Mouse (Mus musculus) MEL (cell line): ENCODE data around the gene Lrrc52. TPM values are rescaled to one million over a fixed set of nuclear protein-coding genes. Genes with fewer than 3 reads are reported as not detected.

Source experiments
- DNase-seq: peaks from one replicate; pipeline ENCODE4 v3.0.0; 2011; ENCODE audit warnings: low read depth, low spot score
- H3K27ac ChIP-seq: 2 replicates; pipeline ENCODE4 v1.5.1; 2012; ENCODE audit warnings: low read depth, mild to moderate bottlenecking, control low read depth, low read length, moderate library complexity; ENCODE audit not compliant: control insufficient read depth
- H3K27me3 ChIP-seq, 2 experiments: fragments of 150-350 bp in 1 of 2; sonication (generic) in 1 of 2; 2 replicates each; pipeline ENCODE4 v1.6.1; 2012; ENCODE audit warnings: low read length in 2 of 2, mild to moderate bottlenecking in 2 of 2, improper control_type of control experiment in 1 of 2, moderate library complexity in 1 of 2; ENCODE audit not compliant: insufficient read depth in 2 of 2, control insufficient read depth in 1 of 2
- H3K36me3 ChIP-seq, 2 experiments: 2 replicates each; pipeline ENCODE4 v1.6.1; 2012 to 2014; ENCODE audit warnings: low read length in 2 of 2, improper control_type of control experiment in 1 of 2, inconsistent platforms in 1 of 2, mild to moderate bottlenecking in 1 of 2; ENCODE audit not compliant: insufficient read depth in 2 of 2, control insufficient read depth in 1 of 2
- H3K4me1 ChIP-seq, 2 experiments: fragments of 150-350 bp in 1 of 2; sonication (generic) in 1 of 2; 2 replicates each; pipeline ENCODE4 v1.6.1; 2012; ENCODE audit warnings: low read length in 2 of 2, improper control_type of control experiment in 1 of 2, mild to moderate bottlenecking in 1 of 2; ENCODE audit not compliant: insufficient read depth in 2 of 2, control insufficient read depth in 1 of 2
- H3K4me3 ChIP-seq, 2 experiments: fragments of 150-350 bp in 1 of 2; sonication (generic) in 1 of 2; 2 replicates each; pipeline ENCODE4 v1.5.1; 2012; ENCODE audit warnings: low read depth in 2 of 2, low read length in 2 of 2, mild to moderate bottlenecking in 2 of 2, moderate library complexity in 2 of 2, control low read depth in 1 of 2, improper control_type of control experiment in 1 of 2; ENCODE audit not compliant: control insufficient read depth in 1 of 2, insufficient read depth in 1 of 2
- H3K79me2 ChIP-seq: 2 replicates; pipeline ENCODE4 v1.6.1; 2012; ENCODE audit warnings: mild to moderate bottlenecking, low read length, moderate library complexity; ENCODE audit not compliant: control insufficient read depth, poor library complexity, insufficient read depth
- H3K9ac ChIP-seq: 2 replicates; pipeline ENCODE4 v1.6.1; 2012; ENCODE audit warnings: low read depth, mild to moderate bottlenecking, control low read depth, low read length, moderate library complexity; ENCODE audit not compliant: control insufficient read depth, poor library complexity, severe bottlenecking
- H3K9me3 ChIP-seq: fragments of 150-350 bp; sonication (generic); replicated peaks from 2 replicates; pipeline ENCODE4 v1.6.1; 2012; ENCODE audit warnings: mild to moderate bottlenecking, low read length, improper control_type of control experiment, moderate library complexity; ENCODE audit not compliant: insufficient read depth
- CHD2 ChIP-seq: IDR thresholded peaks from 2 replicates; pipeline ENCODE4 v1.6.1; 2011; ENCODE audit warnings: low read length, improper control_type of control experiment
- EP300 ChIP-seq, 2 experiments: IDR thresholded peaks; 2 replicates each; pipeline ENCODE4 v1.6.1; 2011; ENCODE audit warnings: improper control_type of control experiment in 2 of 2, low read length in 2 of 2, low read depth in 1 of 2, mild to moderate bottlenecking in 1 of 2
- GATA1 ChIP-seq: IDR thresholded peaks from 2 replicates; pipeline ENCODE4 v1.6.1; 2011; ENCODE audit warnings: low read depth, low read length, improper control_type of control experiment
- MAZ ChIP-seq: IDR thresholded peaks from 2 replicates; pipeline ENCODE4 v1.6.1; 2012; ENCODE audit warnings: low read depth, mild to moderate bottlenecking, inconsistent platforms, low read length, improper control_type of control experiment
- MYB ChIP-seq: IDR thresholded peaks from 2 replicates; pipeline ENCODE4 v1.6.1; 2011; ENCODE audit warnings: mild to moderate bottlenecking, low read depth, low read length, improper control_type of control experiment
- NRF1 ChIP-seq: IDR thresholded peaks from 2 replicates; pipeline ENCODE4 v1.6.1; 2014; ENCODE audit warnings: low read depth, mild to moderate bottlenecking, inconsistent platforms, low read length, improper control_type of control experiment, moderate library complexity; ENCODE audit not compliant: poor library complexity, insufficient read depth, severe bottlenecking
- POLR2A ChIP-seq, 2 experiments: IDR thresholded peaks; 2 replicates each; pipeline ENCODE4 v1.6.1; 2011 to 2012; ENCODE audit warnings: low read length in 2 of 2, mild to moderate bottlenecking in 2 of 2, control low read depth in 1 of 2, improper control_type of control experiment in 1 of 2, low read depth in 1 of 2, moderate library complexity in 1 of 2; ENCODE audit not compliant: control insufficient read depth in 1 of 2, insufficient read depth in 1 of 2, poor library complexity in 1 of 2
- polyA plus RNA-seq, 2 experiments: library from polyadenylated mRNA; stranded (reverse) in 1 of 2; unstranded in 1 of 2; fragments of >175 nt in 1 of 2; fragments of >200 nt in 1 of 2; gene quantifications; 2 replicates each; pipeline versions ENCODE4 v1.2.1 to v1.2.4; 2012; ENCODE audit warnings: low replicate concordance in 2 of 2, low read depth in 1 of 2; ENCODE audit not compliant: insufficient read length in 2 of 2, insufficient read depth in 1 of 2, missing spikeins in 1 of 2
- total RNA-seq: library from RNA; depleted of rRNA; stranded (reverse); fragments of 300-350 nt; gene quantifications from 2 replicates; pipeline ENCODE4 v1.2.3, GENCODE M21; 2012; rRNA removed

Gene Lrrc52
- total and polyA plus RNA-seq, 3 experiments = not detected

DNA sequence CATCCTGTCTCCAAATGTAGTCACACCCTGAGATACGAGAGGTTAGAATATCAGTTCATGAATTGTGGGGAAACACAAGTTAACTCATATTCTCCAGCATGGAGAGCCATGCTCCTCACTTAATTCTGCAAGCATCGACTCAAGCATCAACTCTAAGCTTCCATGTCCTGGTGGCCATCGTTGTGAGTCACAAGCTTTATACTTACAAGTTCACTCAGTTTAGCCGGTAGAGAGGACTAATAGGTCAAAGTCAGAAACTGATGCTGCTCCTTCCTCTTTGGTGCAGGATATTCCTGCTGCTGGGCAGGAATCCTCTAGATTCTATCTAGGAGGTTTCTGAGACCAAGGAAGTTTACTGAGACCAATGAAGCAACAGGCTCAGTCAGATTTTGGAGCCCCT lies 61.3 kb downstream of the Lrrc52 start:
- Histone ChIP-seq H3K27me3 (peaks cover 0 to 3% of the 10 kb centered on the region in 2 experiments; a peak in 3 of 4 replicates), H3K4me1 (no peaks in the 10 kb centered on the region), H3K79me2 (no peaks in the 10 kb centered on the region), H3K36me3 (no peaks in the 10 kb centered on the region), H3K9ac (no peak overlapping the region), H3K4me3 (no peak overlapping the region), H3K9me3 (no peaks in the 10 kb centered on the region), H3K27ac (no peak overlapping the region)
- TF ChIP-seq MAZ (no peak), GATA1 (no peak), POLR2A (IDR thresholded peaks at IDR 0.05; ENCODE audit: control insufficient read depth in 1 of 2, insufficient read depth in 1 of 2, low read depth in 1 of 2, low read length in 2 of 2, poor library complexity in 1 of 2) (no peak), NRF1 (no peak), CHD2 (no peak), EP300 (IDR thresholded peaks at IDR 0.05; ENCODE audit: low read depth in 1 of 2, low read length in 2 of 2) (no peak), MYB (no peak)
- no peak for DNase-seq

Other genes starting within 250 kb of the Lrrc52 start
- 191 and 213 TPM in 2 replicates for gene Uck2, start 181.5 kb downstream of the Lrrc52 start, total RNA-seq
- gene Uck2, start 181.5 kb downstream of the Lrrc52 start, polyA plus RNA-seq = 100 to 1,000 TPM; 290 to 643 TPM
- 126 and 128 TPM in 2 replicates for gene Tmco1, start 158.4 kb downstream of the Lrrc52 start, total RNA-seq
- gene Tmco1, start 158.4 kb downstream of the Lrrc52 start, polyA plus RNA-seq = 100 to 1,000 TPM in 1 of 2 experiments, not detected in 1; 110 TPM
- 14.3 and 16.2 TPM in 2 replicates for gene Aldh9a1, start 116.8 kb downstream of the Lrrc52 start, total RNA-seq
- 10 to 100 TPM in 1 of 2 experiments, not detected in 1; 78.2 TPM for gene Aldh9a1, start 116.8 kb downstream of the Lrrc52 start, polyA plus RNA-seq
- gene Mgst3, start 72.9 kb downstream of the Lrrc52 start, total RNA-seq = 16.5 and 17.0 TPM in 2 replicates
- gene Mgst3, start 72.9 kb downstream of the Lrrc52 start, polyA plus RNA-seq = 10 to 100 TPM in 1 of 2 experiments, not detected in 1; 33.2 TPM
- not detected in 2 replicates for gene Rxrg, start 131.6 kb upstream of the Lrrc52 start, total RNA-seq
- not detected for gene Rxrg, start 131.6 kb upstream of the Lrrc52 start, polyA plus RNA-seq
- not detected in 2 replicates for gene Lmx1a, start 222.5 kb upstream of the Lrrc52 start, total RNA-seq
- gene Lmx1a, start 222.5 kb upstream of the Lrrc52 start, polyA plus RNA-seq = not detected